19 mouse cellular contexts compared by ENCODE assay signal in genomic region chr19:53120483-53120882, GRCm38 (mm10).
"Had no signal": no experiment of that assay in that cellular context is flagged by ENCODE, and none has a peak within 500 bp of the region (broad histone marks: within the 10 kb centered on the region; RNA-seq: fewer than 3 reads in every experiment).

No protein-coding gene starts in this region.

- H3K4me2 ChIP-seq: liver, embryonic 15.5 days; lung, embryonic 15.5 days; midbrain, embryonic 12.5 days; neural tube, embryonic 12.5 days; stomach, embryonic 15.5 days had no signal

- H3K27me3 ChIP-seq: liver, embryonic 15.5 days; lung, embryonic 15.5 days; midbrain, embryonic 12.5 days; neural tube, embryonic 12.5 days; stomach, embryonic 15.5 days had no signal

- H3K9ac ChIP-seq: liver, embryonic 15.5 days; liver, postnatal 0 days; lung, embryonic 15.5 days; midbrain, embryonic 12.5 days; neural tube, embryonic 12.5 days; stomach, embryonic 15.5 days had no signal

- DNase-seq: liver, postnatal 0 days; lung, adult 2 months; lung, postnatal 14 days; lung, postnatal 36 days; midbrain, embryonic 14.5 days; right cerebral cortex, postnatal 14 days; thymus, adult 2 months; thymus, postnatal 25 days; thymus, postnatal 4 days had no signal

- H3K9me3 ChIP-seq: liver, embryonic 15.5 days; lung, embryonic 15.5 days; stomach, embryonic 15.5 days had no signal

- H3K36me3 ChIP-seq: liver, embryonic 15.5 days; lung, embryonic 15.5 days; midbrain, embryonic 12.5 days; neural tube, embryonic 12.5 days; stomach, embryonic 15.5 days had no signal

- H3K4me1 ChIP-seq: midbrain, embryonic 12.5 days; neural tube, embryonic 12.5 days; stomach, embryonic 15.5 days had no signal

- ATAC-seq: liver, postnatal 0 days; lung, postnatal 0 days; midbrain, embryonic 16.5 days had no signal

- H3K27ac ChIP-seq: liver, embryonic 15.5 days; lung, embryonic 15.5 days; macrophage; midbrain, embryonic 12.5 days; neural tube, embryonic 12.5 days; stomach, embryonic 15.5 days; stomach, postnatal 0 days had no signal

- H3K4me3 ChIP-seq: liver, embryonic 15.5 days; lung, embryonic 15.5 days; megakaryocyte, embryonic 14.5 days; midbrain, embryonic 12.5 days; neural tube, embryonic 12.5 days; stomach, embryonic 15.5 days had no signal
